Mouse (Mus musculus) layer of hippocampus, adult 2 months (tissue): ENCODE data around the gene Zfp457. TPM values are rescaled to one million over a fixed set of nuclear protein-coding genes. Genes with fewer than 3 reads are reported as not detected.
"Not testable (repeated sequence)": the region's sequence is repeated elsewhere in the genome, so short reads cannot be mapped to it uniquely, and the experiment has no call there.

Source experiments
- DNase-seq, 2 experiments: peaks; one replicate each; pipeline ENCODE4 v3.0.0; 2022; ENCODE audit warnings: low spot score in 2 of 2
- H3K27ac ChIP-seq: fragments of 200-600 bp; 2 replicates; pipeline ENCODE4 v1.8.1; 2022
- H3K4me3 ChIP-seq: fragments of 200-600 bp; 2 replicates; pipeline ENCODE4 v1.8.1; 2022; ENCODE audit warnings: mild to moderate bottlenecking
- CTCF ChIP-seq: fragments of 200-600 bp; conservative IDR thresholded peaks from 2 replicates; pipeline ENCODE4 v1.8.1; 2022; ENCODE audit warnings: antibody characterized with exemption, mild to moderate bottlenecking, moderate library complexity
- long read RNA-seq, 2 experiments: library from polyadenylated mRNA; stranded (forward); transcript quantifications; one replicate each; pipeline ENCODE4 v2.0.0; 2021; ENCODE audit warnings: borderline mapping rate in 2 of 2
- total RNA-seq, 2 experiments: library from RNA; stranded (reverse); gene quantifications; 2 replicates each; pipeline ENCODE4 v1.2.3; 2021

Zfp457 gene
- 1 to 10 TPM; 4.0 to 6.5 TPM for total RNA-seq
- long read RNA-seq, experiment 1, partial matches to known transcripts: 0 of 2 reads
- long read RNA-seq, experiment 1, other reads (novel, unspliced or antisense): 1 of 2 reads
- long read RNA-seq, experiment 2, partial matches to known transcripts: 0 of 1 reads
- long read RNA-seq, experiment 2, other reads (novel, unspliced or antisense): 1 of 1 reads

- Histone ChIP-seq H3K27ac (peak within 1 kb of the TSS; percentile 94), H3K4me3 (peak within 1 kb of the TSS; percentile 64)
- DNase-seq: peak; percentile 89 to 94
- TF ChIP-seq CTCF: no peak
Measured at GRCm38 (mm10) chr13:67305822-67306672, at the start of gene Zfp457. Zfp457 (minus strand) TSS chr13:67306485.

- TF ChIP-seq CTCF: no peak
- no peak for DNase-seq
- Histone ChIP-seq H3K27ac (no peak overlapping the region), H3K4me3 (no peak overlapping the region)
Measured at GRCm38 (mm10) chr13:67351854-67352253, 45.6 kb upstream of the Zfp457 start.

- DNase-seq: no peak
- Histone ChIP-seq H3K4me3 (no peak overlapping the region), H3K27ac (no peak overlapping the region)
- TF ChIP-seq CTCF: no peak
Measured at GRCm38 (mm10) chr13:67343422-67343821, 37.1 kb upstream of the Zfp457 start.

- TF ChIP-seq CTCF: no peak
- no peak for DNase-seq
- Histone ChIP-seq H3K27ac (peak overlapping the region; percentile 88), H3K4me3 (peak overlapping the region; percentile 81)
Measured at GRCm38 (mm10) chr13:67332877-67333276, 26.6 kb upstream of the Zfp457 start.

- Histone ChIP-seq H3K27ac (peak within 1 kb of the TSS; percentile 88), H3K4me3 (peak within 1 kb of the TSS; percentile 81)
- DNase-seq: peak; percentile 82 to 87
- peak; percentile 74 for TF ChIP-seq CTCF
Measured at GRCm38 (mm10) chr13:67332019-67332724, 25.9 kb upstream of the Zfp457 start, which contains the start of gene Zfp595. Zfp595 (minus strand) TSS chr13:67332570.

- Histone ChIP-seq H3K4me3 (peak overlapping the region; percentile 64), H3K27ac (peak overlapping the region; percentile 94)
Measured at GRCm38 (mm10) chr13:67306718-67307117, 433 bp upstream of the Zfp457 start.

GRCm38 (mm10) chr13:67278314-67278713, 28.0 kb downstream of the Zfp457 start, which contains the start of gene Zfp458:
Zfp458 (minus strand) TSS chr13:67278466.
- Histone ChIP-seq H3K27ac (no peak within 1 kb of the TSS), H3K4me3 (no peak within 1 kb of the TSS)
- no peak for TF ChIP-seq CTCF
- peak in 1 of 2 experiments; percentile 28 for DNase-seq

More at GRCm38 (mm10) chr13:67306718-67307117, 433 bp upstream of the Zfp457 start:
- DNase-seq: peak in 1 of 2 experiments; percentile 6
- no peak for TF ChIP-seq CTCF

- peak; percentile 23 for TF ChIP-seq CTCF
- Histone ChIP-seq H3K27ac (peak overlapping the region; percentile 81), H3K4me3 (peak overlapping the region; percentile 83)
- not testable (repeated sequence) for DNase-seq
Measured at GRCm38 (mm10) chr13:67269383-67270065, 36.8 kb downstream of the Zfp457 start.

GRCm38 (mm10) chr13:67268568-67269369, 37.5 kb downstream of the Zfp457 start:
- DNase-seq: peak; percentile 87 to 92
- TF ChIP-seq CTCF: no peak
- H3K27ac ChIP-seq: peak overlapping the region; percentile 81
- H3K4me3 ChIP-seq: peak overlapping the region; percentile 83

Other genes with a start within 250 kb of the Zfp457 start
- 1 to 10 TPM; 4.6 to 5.6 TPM for gene Zfp712, start 245.3 kb downstream of the Zfp457 start, total RNA-seq
- 1 to 10 TPM; 2.5 to 3.5 TPM for gene Zfp708, start 208.5 kb downstream of the Zfp457 start, total RNA-seq
- gene Gm28557, start 197.9 kb downstream of the Zfp457 start, total RNA-seq: 1 to 10 TPM; 3.0 to 4.3 TPM
- under 1 TPM; 0.39 to 0.44 TPM for gene Rslcan18, start 190.2 kb downstream of the Zfp457 start, total RNA-seq
- gene Zfp759, start 184.8 kb downstream of the Zfp457 start, total RNA-seq: 10 to 100 TPM in 1 of 2 experiments, 1 to 10 TPM in 1; 8.9 to 10.6 TPM
- gene Rsl1, start 133.3 kb downstream of the Zfp457 start, total RNA-seq: 1 to 10 TPM; 4.1 to 6.7 TPM
- 1 to 10 TPM; 2.0 to 3.0 TPM for gene Zfp455, start 112.0 kb downstream of the Zfp457 start, total RNA-seq
- 10 to 100 TPM; 19.9 to 22.2 TPM for gene Zfp458, start 28.0 kb downstream of the Zfp457 start, total RNA-seq
- 1 to 10 TPM; 3.2 to 4.9 TPM for gene Zfp595, start 26.1 kb upstream of the Zfp457 start, total RNA-seq
- gene Gm28044, start 54.1 kb upstream of the Zfp457 start, total RNA-seq: under 1 TPM; 0.81 to 0.82 TPM
- gene Zfp953, start 54.1 kb upstream of the Zfp457 start, total RNA-seq: 1 to 10 TPM; 1.0 to 1.2 TPM
- gene Gm28041, start 69.2 kb upstream of the Zfp457 start, total RNA-seq: under 1 TPM in 1 of 2 experiments, not detected in 1; 0.72 TPM
- under 1 TPM; 0.52 to 0.59 TPM for gene Zfp456, start 69.3 kb upstream of the Zfp457 start, total RNA-seq
- 1 to 10 TPM; 3.5 to 4.0 TPM for gene Zfp429, start 93.3 kb upstream of the Zfp457 start, total RNA-seq
- 1 to 10 TPM; 1.8 to 2.8 TPM for gene Zfp459, start 114.9 kb upstream of the Zfp457 start, total RNA-seq
- gene Zfp874a, start 145.1 kb upstream of the Zfp457 start, total RNA-seq: 10 to 100 TPM; 11.8 TPM
- gene Zfp874b, start 177.8 kb upstream of the Zfp457 start, total RNA-seq: 10 to 100 TPM; 15.1 to 15.7 TPM
- 1 to 10 TPM; 9.2 to 9.3 TPM for gene Zfp58, start 194.1 kb upstream of the Zfp457 start, total RNA-seq
- gene Gm26965, start 219.7 kb upstream of the Zfp457 start, total RNA-seq: 1 to 10 TPM in 1 of 2 experiments, not detected in 1; 1.5 TPM
- gene Zfp87, start 219.7 kb upstream of the Zfp457 start, total RNA-seq: 10 to 100 TPM; 19.8 to 23.4 TPM
- 10 to 100 TPM in 1 of 2 experiments, 1 to 10 TPM in 1; 8.5 to 10.8 TPM for gene Zfp748, start 247.3 kb upstream of the Zfp457 start, total RNA-seq